Mouse (Mus musculus): ENCODE measurements around the gene Tnrc6b.

DNA sequence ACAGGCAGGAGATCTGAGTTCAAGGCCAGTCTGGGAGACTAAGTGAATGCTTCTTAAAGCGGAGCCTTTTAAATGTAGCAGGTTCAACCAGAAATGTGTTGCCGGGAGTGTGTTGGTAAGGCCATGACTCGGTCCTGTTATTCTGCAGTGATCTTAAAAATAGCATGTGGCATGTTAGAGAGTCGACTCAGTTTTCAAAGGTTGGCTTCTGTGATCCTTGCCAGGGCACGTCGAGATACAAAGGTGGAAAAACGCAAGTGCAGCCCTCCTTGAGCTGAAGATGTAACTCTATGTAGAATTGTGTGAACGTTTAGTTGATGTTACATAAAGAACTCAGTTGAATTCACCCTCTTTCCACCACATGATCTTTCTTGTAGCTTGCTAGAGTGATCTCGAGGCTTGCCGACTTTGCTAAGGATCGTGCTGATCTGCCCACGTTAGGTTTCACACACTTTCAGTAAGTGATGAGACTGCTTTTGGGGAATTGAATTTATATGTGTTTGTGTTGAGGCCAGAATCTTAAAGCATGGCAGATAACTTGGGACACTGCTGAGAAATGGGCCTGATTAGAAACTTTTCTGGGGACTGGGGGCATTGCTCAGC is 244.8 kb downstream of the Tnrc6b start:
- no peak for TF ChIP-seq POLR2A (IDR thresholded peaks at IDR 0.05; ENCODE audit: low read depth, low read length)
- TF ChIP-seq CTCF (IDR thresholded peaks at IDR 0.05; ENCODE audit: extremely low read depth, insufficient read length, insufficient replicate concordance, low read depth, low read length) = no peak
